Mouse (Mus musculus) forebrain, embryonic 15.5 days (tissue): ENCODE data around the gene Ddc. TPM values are rescaled to one million over a fixed set of nuclear protein-coding genes. Genes with fewer than 3 reads are reported as not detected.

Experiments
- ATAC-seq: fragments of 200-750 bp; cut with Nextera tagmentation; replicated peaks from 2 replicates; pipeline ENCODE4 v1.8.0; 2017; ENCODE audit warnings: mild to moderate bottlenecking, moderate TSS enrichment, moderate library complexity
- H3K27ac ChIP-seq: fragments of 300-500 bp; sonication (generic); replicated peaks from 2 replicates; pipeline ENCODE4 v1.5.1; 2015; ENCODE audit warnings: mild to moderate bottlenecking, inconsistent platforms
- H3K27me3 ChIP-seq: fragments of 300-500 bp; sonication (generic); 2 replicates; pipeline ENCODE4 v1.6.1; 2015; ENCODE audit warnings: inconsistent platforms
- H3K36me3 ChIP-seq: fragments of 300-500 bp; sonication (generic); 2 replicates; pipeline ENCODE4 v1.6.1; 2015; ENCODE audit warnings: mild to moderate bottlenecking, inconsistent platforms
- H3K4me1 ChIP-seq: fragments of 300-500 bp; sonication (generic); 2 replicates; pipeline ENCODE4 v1.6.1; 2015; ENCODE audit warnings: inconsistent platforms
- H3K4me2 ChIP-seq: fragments of 300-500 bp; sonication (generic); replicated peaks from 2 replicates; pipeline ENCODE4 v1.6.1; 2015; ENCODE audit warnings: mild to moderate bottlenecking, inconsistent platforms
- H3K4me3 ChIP-seq: fragments of 300-500 bp; sonication (generic); 2 replicates; pipeline ENCODE4 v1.5.1; 2015; ENCODE audit warnings: mild to moderate bottlenecking, inconsistent platforms
- H3K9ac ChIP-seq: fragments of 300-500 bp; sonication (generic); replicated peaks from 2 replicates; pipeline ENCODE4 v1.6.1; 2015; ENCODE audit warnings: mild to moderate bottlenecking, inconsistent platforms
- H3K9me3 ChIP-seq: fragments of 300-500 bp; sonication (generic); 2 replicates; pipeline ENCODE4 v1.6.1; 2016; ENCODE audit warnings: inconsistent platforms
- WGBS: fragments of 180-500 bp; shearing (Covaris S2); methylation state at CpG from one replicate; pipeline ENCODE4 v1.1.7; 2015; ENCODE audit warnings: mixed read lengths; 5-methylcytosine and 5-hydroxymethylcytosine counted together
- polyA plus RNA-seq: library from polyadenylated mRNA; unstranded; fragments of >200 nt; fragmentation: Nextera tagmentation; extraction: Ambion mirVana; gene quantifications from 2 replicates; pipeline ENCODE4 v1.2.1, GENCODE M21; 2015

The Ddc gene
- polyA plus RNA-seq, 1 experiment from 2014 or later: 6.9 TPM

DNA sequence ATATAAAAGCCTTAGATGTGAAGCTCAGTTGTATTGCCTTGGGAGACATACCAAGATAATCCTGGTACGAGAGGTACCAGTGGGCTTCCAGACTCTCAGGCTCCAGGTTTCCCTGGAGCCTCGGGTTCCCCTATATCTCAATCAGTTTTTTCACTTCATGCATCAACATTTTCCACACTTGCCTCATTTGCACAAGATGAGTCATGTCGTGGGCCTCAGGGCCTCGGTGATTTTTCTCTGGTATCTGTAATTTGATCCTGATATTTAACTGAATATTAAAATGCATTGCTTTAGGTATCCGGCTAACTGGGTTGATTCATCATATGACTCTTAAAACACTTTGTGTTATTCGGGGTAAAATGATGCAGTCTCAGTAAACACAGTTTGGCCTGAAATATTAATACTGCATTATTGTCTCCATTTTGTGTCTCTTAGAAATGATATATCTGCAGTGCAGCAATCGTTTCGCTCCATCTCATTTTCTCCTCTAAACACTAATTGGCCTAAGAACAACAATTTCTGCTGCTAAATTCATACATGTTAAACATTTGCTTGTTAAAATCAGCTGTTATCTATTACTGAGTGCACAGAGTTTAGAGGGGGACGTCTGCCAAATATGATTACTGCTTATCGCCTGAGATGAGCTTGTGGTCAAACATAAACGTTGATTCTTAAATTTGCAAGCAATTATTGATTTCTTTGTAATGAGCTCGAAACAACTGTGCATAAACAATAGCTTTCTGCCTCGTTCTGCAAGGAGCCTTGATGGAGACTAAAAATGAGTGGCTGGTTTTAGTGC lies 48.2 kb downstream of the Ddc start:
- H3K27me3 ChIP-seq: no peaks in the 10 kb centered on the region
- H3K36me3 ChIP-seq: no peaks in the 10 kb centered on the region
- ATAC-seq: no peak
- H3K4me1 ChIP-seq: peaks cover 8% of the 10 kb centered on the region
- no peaks in the 10 kb centered on the region for H3K9me3 ChIP-seq
- H3K4me3 ChIP-seq: no peak overlapping the region
- 62% methylated on average over 13 of the region's 13 CpGs for WGBS
- no peak overlapping the region for H3K27ac ChIP-seq
- H3K9ac ChIP-seq: no peak overlapping the region
- H3K4me2 ChIP-seq: no peak overlapping the region

DNA sequence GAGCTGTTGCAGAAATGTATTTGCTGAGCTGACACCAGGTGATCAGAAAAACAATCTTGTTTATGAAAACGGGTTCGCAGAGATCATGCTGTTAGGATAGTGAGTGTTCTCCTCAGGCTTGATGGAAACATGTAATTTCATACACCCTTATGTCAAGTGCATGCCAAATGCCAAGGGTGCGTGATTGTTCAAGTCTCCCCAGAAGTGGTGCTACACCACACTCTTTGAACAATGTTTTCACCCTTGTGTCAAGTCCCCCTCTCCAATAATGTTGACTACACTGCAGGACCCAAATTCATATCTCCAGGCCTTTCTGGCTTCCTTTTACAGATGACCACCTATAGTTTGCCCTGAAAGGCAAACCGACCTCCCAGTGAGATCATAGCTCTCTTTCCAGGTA lies 49.5 kb downstream of the Ddc start:
- no peak for ATAC-seq
- 91% methylated on average over 4 of the region's 4 CpGs for WGBS
- H3K4me2 ChIP-seq: no peak overlapping the region
- H3K4me1 ChIP-seq: peaks cover 8% of the 10 kb centered on the region; the same call in 1 of the 2 replicates
- no peak overlapping the region for H3K27ac ChIP-seq
- no peaks in the 10 kb centered on the region for H3K9me3 ChIP-seq
- no peak overlapping the region for H3K9ac ChIP-seq
- H3K27me3 ChIP-seq: no peaks in the 10 kb centered on the region
- no peaks in the 10 kb centered on the region for H3K36me3 ChIP-seq
- no peak overlapping the region for H3K4me3 ChIP-seq

DNA sequence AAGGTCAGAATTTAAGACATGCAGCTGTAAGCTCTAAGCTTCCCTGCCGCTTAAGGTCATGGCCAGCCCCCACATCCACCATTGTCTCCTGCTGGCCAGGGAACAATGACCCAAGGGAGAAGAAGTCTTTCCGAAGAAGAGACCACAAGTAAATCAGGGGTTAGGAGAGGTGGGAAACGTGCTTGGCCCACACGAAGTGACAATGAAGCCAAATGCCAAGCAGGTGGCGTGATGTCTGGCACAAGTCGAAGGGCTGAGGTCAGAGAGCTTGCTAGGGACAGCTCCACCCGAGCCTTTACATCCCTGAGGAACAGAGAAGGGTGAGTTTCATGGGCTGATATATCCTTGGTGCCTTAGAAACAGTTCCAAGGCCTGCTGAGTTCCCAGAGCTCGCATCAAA lies 52.9 kb downstream of the Ddc start:
- H3K27me3 ChIP-seq: no peaks in the 10 kb centered on the region
- H3K9ac ChIP-seq: no peak overlapping the region
- H3K4me2 ChIP-seq: no peak overlapping the region
- WGBS: 61% methylated on average over 8 of the region's 8 CpGs
- H3K36me3 ChIP-seq: no peaks in the 10 kb centered on the region
- peaks cover 5% of the 10 kb centered on the region; the same call in 1 of the 2 replicates for H3K4me1 ChIP-seq
- no peak overlapping the region for H3K4me3 ChIP-seq
- H3K9me3 ChIP-seq: no peaks in the 10 kb centered on the region
- no peak overlapping the region for H3K27ac ChIP-seq
- ATAC-seq: no peak

DNA sequence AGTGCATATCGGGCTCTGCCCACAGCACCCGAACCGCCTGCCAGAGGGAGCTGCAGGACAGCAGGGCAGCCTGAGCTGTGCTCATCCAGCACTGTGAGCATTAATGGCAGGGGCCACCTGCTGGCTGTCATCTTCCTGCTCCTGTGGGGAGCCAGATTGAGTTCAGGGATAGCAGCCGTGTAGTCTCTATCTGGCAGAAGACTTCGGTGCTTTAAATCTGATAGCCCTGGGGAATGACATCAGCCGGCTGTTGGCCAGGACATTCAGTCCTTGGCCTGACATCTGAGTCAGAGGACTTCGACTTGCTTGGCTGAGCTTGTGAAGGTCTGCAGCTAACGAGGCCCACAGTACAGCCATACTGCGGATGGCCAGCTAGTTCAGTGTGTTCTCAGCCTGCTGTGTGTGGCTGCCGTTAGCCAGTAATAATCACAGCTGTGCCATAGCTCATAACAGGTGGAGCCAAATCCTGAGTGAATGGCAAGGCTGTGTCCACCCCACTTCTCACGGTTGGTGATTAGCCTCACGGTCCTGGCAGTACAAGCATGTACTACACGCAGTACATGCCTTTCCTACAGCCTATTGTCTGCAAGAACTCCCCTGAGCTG lies 53.5 kb downstream of the Ddc start:
- Histone ChIP-seq H3K4me2 (no peak overlapping the region), H3K4me1 (no peaks in the 10 kb centered on the region), H3K9me3 (no peaks in the 10 kb centered on the region), H3K27ac (no peak overlapping the region), H3K4me3 (no peak overlapping the region), H3K36me3 (no peaks in the 10 kb centered on the region), H3K9ac (no peak overlapping the region), H3K27me3 (no peaks in the 10 kb centered on the region)
- 37% methylated on average over 13 of the region's 13 CpGs for WGBS
- peak; percentile 73 for ATAC-seq

GRCm38 (mm10) chr11:11841590-11841989 lies 56.4 kb downstream of the Ddc start:
- no peak for ATAC-seq
- no peak overlapping the region for H3K4me3 ChIP-seq
- H3K27ac ChIP-seq: no peak overlapping the region
- H3K36me3 ChIP-seq: no peaks in the 10 kb centered on the region
- H3K27me3 ChIP-seq: no peaks in the 10 kb centered on the region
- H3K9me3 ChIP-seq: no peaks in the 10 kb centered on the region
- no peak overlapping the region for H3K9ac ChIP-seq
- H3K4me1 ChIP-seq: no peaks in the 10 kb centered on the region
- 88% methylated on average over 4 of the region's 4 CpGs for WGBS
- H3K4me2 ChIP-seq: no peak overlapping the region

- ATAC-seq: no peak
- Histone ChIP-seq H3K27me3 (0 out of 2 replicates have a peak, but pooled peaks cover 5% of the 10 kb centered on the region), H3K27ac (no peak overlapping the region), H3K9ac (no peak overlapping the region), H3K4me1 (no peaks in the 10 kb centered on the region), H3K4me2 (no peak overlapping the region), H3K9me3 (no peaks in the 10 kb centered on the region), H3K36me3 (no peaks in the 10 kb centered on the region), H3K4me3 (no peak overlapping the region)
- WGBS: 66% methylated on average over 2 of the region's 2 CpGs
These were observed 57.2 kb downstream of the Ddc start for GRCm38 (mm10) chr11:11840746-11841145.

DNA sequence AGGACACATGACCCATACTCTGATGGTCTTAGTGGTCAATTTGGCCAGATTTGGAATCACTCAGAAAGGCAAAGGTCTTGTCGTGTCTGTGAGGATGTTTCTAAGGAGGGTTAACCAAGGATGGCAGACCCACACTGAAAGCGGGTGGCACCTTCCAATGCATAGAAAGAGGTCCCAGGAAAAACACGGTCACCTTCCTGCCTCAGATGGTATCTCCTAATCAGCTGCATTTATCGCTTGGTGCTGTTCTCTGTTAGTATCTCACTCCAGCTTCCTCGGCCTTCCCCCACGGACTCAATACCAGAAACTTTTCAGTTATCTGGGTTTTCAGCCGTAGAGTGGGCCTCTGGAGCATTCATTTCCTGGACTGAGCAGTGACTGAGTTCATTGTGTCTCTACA lies 58.1 kb downstream of the Ddc start:
- ATAC-seq: no peak
- no peak overlapping the region for H3K27ac ChIP-seq
- H3K27me3 ChIP-seq: 0 out of 2 replicates have a peak, but pooled peaks cover 5% of the 10 kb centered on the region
- H3K9ac ChIP-seq: no peak overlapping the region
- H3K9me3 ChIP-seq: no peaks in the 10 kb centered on the region
- no peak overlapping the region for H3K4me2 ChIP-seq
- no peak overlapping the region for H3K4me3 ChIP-seq
- WGBS: 91% methylated on average over 7 of the region's 7 CpGs
- H3K36me3 ChIP-seq: no peaks in the 10 kb centered on the region
- no peaks in the 10 kb centered on the region for H3K4me1 ChIP-seq

GRCm38 (mm10) chr11:11837384-11837783 lies 60.6 kb downstream of the Ddc start:
- no peak overlapping the region for H3K4me2 ChIP-seq
- no peaks in the 10 kb centered on the region for H3K4me1 ChIP-seq
- no peak for ATAC-seq
- H3K4me3 ChIP-seq: no peak overlapping the region
- H3K36me3 ChIP-seq: no peaks in the 10 kb centered on the region
- no peaks in the 10 kb centered on the region for H3K9me3 ChIP-seq
- H3K27me3 ChIP-seq: 0 out of 2 replicates have a peak, but pooled peaks cover 5% of the 10 kb centered on the region
- WGBS: 92% methylated on average over 5 of the region's 5 CpGs
- H3K27ac ChIP-seq: no peak overlapping the region
- H3K9ac ChIP-seq: no peak overlapping the region

GRCm38 (mm10) chr11:11836713-11837370 lies 61.1 kb downstream of the Ddc start:
- Histone ChIP-seq H3K9ac (no peak overlapping the region), H3K27me3 (0 out of 2 replicates have a peak, but pooled peaks cover 5% of the 10 kb centered on the region), H3K4me1 (peaks cover 3% of the 10 kb centered on the region; the same call in 1 of the 2 replicates), H3K36me3 (no peaks in the 10 kb centered on the region), H3K9me3 (no peaks in the 10 kb centered on the region), H3K4me2 (no peak overlapping the region), H3K27ac (no peak overlapping the region), H3K4me3 (no peak overlapping the region)
- WGBS: 60% methylated on average over 18 of the region's 18 CpGs
- ATAC-seq: no peak

DNA sequence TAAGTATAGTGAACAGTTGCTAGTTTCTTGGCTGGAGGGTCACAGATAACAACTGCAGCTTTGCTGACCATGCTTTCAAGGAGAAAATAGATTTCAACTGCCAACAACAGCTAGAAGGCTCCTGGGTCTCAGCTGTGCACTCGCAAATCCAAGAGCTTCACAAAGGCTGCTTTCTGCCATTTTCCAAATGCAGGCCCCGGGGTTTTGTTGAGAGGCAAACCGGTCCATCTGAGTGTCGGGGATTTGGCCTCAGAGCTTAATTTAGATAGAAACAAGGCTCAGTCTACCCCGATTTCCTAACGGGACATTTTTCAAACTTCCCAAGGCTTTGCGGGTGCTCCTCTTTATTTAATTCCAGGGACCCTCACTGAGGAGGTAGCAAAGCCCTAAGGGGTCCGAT lies 61.7 kb downstream of the Ddc start:
- H3K4me1 ChIP-seq: peaks cover 7% of the 10 kb centered on the region; the same call in 1 of the 2 replicates
- no peaks in the 10 kb centered on the region for H3K36me3 ChIP-seq
- no peaks in the 10 kb centered on the region for H3K9me3 ChIP-seq
- H3K27me3 ChIP-seq: 0 out of 2 replicates have a peak, but pooled peaks cover 5% of the 10 kb centered on the region
- no peak overlapping the region for H3K9ac ChIP-seq
- H3K4me2 ChIP-seq: no peak overlapping the region
- WGBS: 47% methylated on average over 8 of the region's 8 CpGs
- no peak overlapping the region for H3K4me3 ChIP-seq
- H3K27ac ChIP-seq: no peak overlapping the region
- no peak for ATAC-seq

- WGBS: 86% methylated on average over 4 of the region's 4 CpGs
- H3K27me3 ChIP-seq: 0 out of 2 replicates have a peak, but pooled peaks cover 5% of the 10 kb centered on the region
- H3K27ac ChIP-seq: no peak overlapping the region
- H3K4me1 ChIP-seq: peaks cover 9% of the 10 kb centered on the region; the same call in 1 of the 2 replicates
- no peak overlapping the region for H3K4me2 ChIP-seq
- no peak overlapping the region for H3K4me3 ChIP-seq
- no peaks in the 10 kb centered on the region for H3K36me3 ChIP-seq
- no peaks in the 10 kb centered on the region for H3K9me3 ChIP-seq
- no peak overlapping the region for H3K9ac ChIP-seq
- no peak for ATAC-seq
These were observed 62.2 kb downstream of the Ddc start for GRCm38 (mm10) chr11:11835791-11836190.

GRCm38 (mm10) chr11:11835361-11835760 lies 62.6 kb downstream of the Ddc start:
- Histone ChIP-seq H3K27me3 (0 out of 2 replicates have a peak, but pooled peaks cover 5% of the 10 kb centered on the region), H3K27ac (no peak overlapping the region), H3K36me3 (no peaks in the 10 kb centered on the region), H3K9ac (no peak overlapping the region), H3K9me3 (no peaks in the 10 kb centered on the region), H3K4me2 (no peak overlapping the region), H3K4me3 (no peak overlapping the region), H3K4me1 (peaks cover 9% of the 10 kb centered on the region; the same call in 1 of the 2 replicates)
- no peak for ATAC-seq
- 59% methylated on average over 6 of the region's 6 CpGs for WGBS
